Mouse (Mus musculus): ENCODE measurements around the gene Dcaf8. TPM values are rescaled to one million over a fixed set of nuclear protein-coding genes. Genes with fewer than 3 reads are reported as not detected.

The Dcaf8 gene
- polyA plus RNA-seq, 2 experiments, result 34.6 to 36.2 TPM

GRCm38 (mm10) chr1:172197146-172197545, 49.3 kb downstream of the Dcaf8 start:
- 76% methylated on average over 3 of the region's 3 CpGs for WGBS (ENCODE audit: insufficient replicate concordance)
- Histone ChIP-seq H3K27me3 (ENCODE audit: control insufficient read depth, insufficient read depth, low read length) (no peaks in the 10 kb centered on the region), H3K27ac (no peak overlapping the region), H3K9ac (replicated peaks) (no peak overlapping the region), H3K4me1 (replicated peaks; ENCODE audit: control insufficient read depth in 2 of 2, insufficient read depth in 2 of 2, low read length in 1 of 2) (peaks cover 0 to 3% of the 10 kb centered on the region in 2 experiments; a peak in 2 of 4 replicates), H3K4me2 (ENCODE audit: low read depth) (no peak overlapping the region), H3K36me3 (replicated peaks; ENCODE audit: control insufficient read depth, insufficient read depth, low read depth) (peaks cover 62% of the 10 kb centered on the region), H3K9me3 (ENCODE audit: control insufficient read depth, low read length) (no peaks in the 10 kb centered on the region), H3K4me3 (ENCODE audit: insufficient read depth in 1 of 2, low read depth in 2 of 2, low read length in 2 of 2) (no peak overlapping the region)
- no peak for TF ChIP-seq EP300 (IDR thresholded peaks at IDR 0.05; ENCODE audit: low read depth)
- TF ChIP-seq CTCF (IDR thresholded peaks at IDR 0.05; ENCODE audit: low read depth), result no peak
- no peak for DNase-seq (ENCODE audit: low read depth in 3 of 3, low spot score in 3 of 3)
- ATAC-seq (ENCODE audit: insufficient read depth), result no peak

GRCm38 (mm10) chr1:172197851-172198250, 50.0 kb downstream of the Dcaf8 start:
- Histone ChIP-seq H3K4me1 (replicated peaks; ENCODE audit: control insufficient read depth in 2 of 2, insufficient read depth in 2 of 2, low read length in 1 of 2) (peaks cover 0 to 4% of the 10 kb centered on the region in 2 experiments; a peak in 2 of 4 replicates), H3K4me2 (ENCODE audit: low read depth) (no peak overlapping the region), H3K27ac (no peak overlapping the region), H3K9ac (replicated peaks) (no peak overlapping the region), H3K9me3 (ENCODE audit: control insufficient read depth, low read length) (no peaks in the 10 kb centered on the region), H3K4me3 (ENCODE audit: insufficient read depth in 1 of 2, low read depth in 2 of 2, low read length in 2 of 2) (no peak overlapping the region), H3K36me3 (replicated peaks; ENCODE audit: control insufficient read depth, insufficient read depth, low read depth) (peaks cover 55% of the 10 kb centered on the region), H3K27me3 (ENCODE audit: control insufficient read depth, insufficient read depth, low read length) (no peaks in the 10 kb centered on the region)
- WGBS (ENCODE audit: insufficient replicate concordance), result 87% methylated on average over 5 of the region's 5 CpGs
- ATAC-seq (ENCODE audit: insufficient read depth), result no peak
- no peak for DNase-seq (ENCODE audit: low read depth in 3 of 3, low spot score in 3 of 3)
- no peak for TF ChIP-seq CTCF (IDR thresholded peaks at IDR 0.05; ENCODE audit: low read depth)
- no peak for TF ChIP-seq EP300 (IDR thresholded peaks at IDR 0.05; ENCODE audit: low read depth)

GRCm38 (mm10) chr1:172198316-172198715, 50.4 kb downstream of the Dcaf8 start:
- Histone ChIP-seq H3K36me3 (replicated peaks; ENCODE audit: control insufficient read depth, insufficient read depth, low read depth) (peaks cover 55% of the 10 kb centered on the region), H3K9ac (replicated peaks) (no peak overlapping the region), H3K4me2 (ENCODE audit: low read depth) (no peak overlapping the region), H3K4me1 (replicated peaks; ENCODE audit: control insufficient read depth in 2 of 2, insufficient read depth in 2 of 2, low read length in 1 of 2) (peaks cover 0 to 4% of the 10 kb centered on the region in 2 experiments; a peak in 2 of 4 replicates), H3K4me3 (ENCODE audit: insufficient read depth in 1 of 2, low read depth in 2 of 2, low read length in 2 of 2) (no peak overlapping the region), H3K27me3 (ENCODE audit: control insufficient read depth, insufficient read depth, low read length) (no peaks in the 10 kb centered on the region), H3K27ac (no peak overlapping the region), H3K9me3 (ENCODE audit: control insufficient read depth, low read length) (no peaks in the 10 kb centered on the region)
- ATAC-seq (ENCODE audit: insufficient read depth) (no peak), DNase-seq (ENCODE audit: low read depth in 3 of 3, low spot score in 3 of 3) (no peak)
- 89% methylated on average over 8 of the region's 8 CpGs for WGBS (ENCODE audit: insufficient replicate concordance)
- TF ChIP-seq CTCF (IDR thresholded peaks at IDR 0.05; ENCODE audit: low read depth) (no peak), EP300 (IDR thresholded peaks at IDR 0.05; ENCODE audit: low read depth) (no peak)

GRCm38 (mm10) chr1:172198996-172199395, 51.1 kb downstream of the Dcaf8 start:
- no peak for DNase-seq (ENCODE audit: low read depth in 3 of 3, low spot score in 3 of 3)

GRCm38 (mm10) chr1:172200161-172200560, 52.3 kb downstream of the Dcaf8 start:
- no peak for TF ChIP-seq CTCF (IDR thresholded peaks at IDR 0.05; ENCODE audit: low read depth)
- TF ChIP-seq EP300 (IDR thresholded peaks at IDR 0.05; ENCODE audit: low read depth), result no peak
- Histone ChIP-seq H3K27me3 (ENCODE audit: control insufficient read depth, insufficient read depth, low read length) (no peaks in the 10 kb centered on the region), H3K9me3 (ENCODE audit: control insufficient read depth, low read length) (no peaks in the 10 kb centered on the region), H3K4me1 (replicated peaks; ENCODE audit: control insufficient read depth in 2 of 2, insufficient read depth in 2 of 2, low read length in 1 of 2) (peaks cover 0 to 4% of the 10 kb centered on the region in 2 experiments; a peak in 2 of 4 replicates), H3K36me3 (replicated peaks; ENCODE audit: control insufficient read depth, insufficient read depth, low read depth) (peaks cover 38% of the 10 kb centered on the region), H3K4me2 (ENCODE audit: low read depth) (no peak overlapping the region), H3K27ac (no peak overlapping the region), H3K9ac (replicated peaks) (no peak overlapping the region), H3K4me3 (ENCODE audit: insufficient read depth in 1 of 2, low read depth in 2 of 2, low read length in 2 of 2) (no peak overlapping the region)
- DNase-seq (ENCODE audit: low read depth in 3 of 3, low spot score in 3 of 3) (no peak), ATAC-seq (ENCODE audit: insufficient read depth) (no peak)
- 87% methylated on average over 5 of the region's 5 CpGs for WGBS (ENCODE audit: insufficient replicate concordance)

More at GRCm38 (mm10) chr1:172198996-172199395, 51.1 kb downstream of the Dcaf8 start:
- no peak for ATAC-seq (ENCODE audit: insufficient read depth)
- Histone ChIP-seq H3K9me3 (ENCODE audit: control insufficient read depth, low read length) (no peaks in the 10 kb centered on the region), H3K4me2 (ENCODE audit: low read depth) (no peak overlapping the region), H3K27ac (no peak overlapping the region), H3K9ac (replicated peaks) (no peak overlapping the region), H3K4me3 (ENCODE audit: insufficient read depth in 1 of 2, low read depth in 2 of 2, low read length in 2 of 2) (no peak overlapping the region), H3K36me3 (replicated peaks; ENCODE audit: control insufficient read depth, insufficient read depth, low read depth) (peaks cover 49% of the 10 kb centered on the region), H3K27me3 (ENCODE audit: control insufficient read depth, insufficient read depth, low read length) (no peaks in the 10 kb centered on the region), H3K4me1 (replicated peaks; ENCODE audit: control insufficient read depth in 2 of 2, insufficient read depth in 2 of 2, low read length in 1 of 2) (peaks cover 0 to 4% of the 10 kb centered on the region in 2 experiments; a peak in 2 of 4 replicates)
- TF ChIP-seq EP300 (IDR thresholded peaks at IDR 0.05; ENCODE audit: low read depth) (no peak), CTCF (IDR thresholded peaks at IDR 0.05; ENCODE audit: low read depth) (no peak)
- 85% methylated on average over 4 of the region's 4 CpGs for WGBS (ENCODE audit: insufficient replicate concordance)
